Mouse (Mus musculus): ENCODE data around the gene Nfix.

- TF ChIP-seq POLR2A (IDR thresholded peaks at IDR 0.05; ENCODE audit: low read depth, low read length) (no peak), CTCF (conservative IDR thresholded peaks at IDR 0.05; ENCODE audit: insufficient read depth, insufficient read length, low read depth, low read length) (no peak)
Observed at GRCm38 (mm10) chr8:84787523-84788302, 12.4 kb downstream of the Nfix start.

All from kidney, adult 2 months (tissue).